Mouse (Mus musculus) ES-Bruce4 (cell line): ENCODE measurements around the gene Scaper.

Experiments used
- CTCF ChIP-seq: IDR thresholded peaks from one replicate; pipeline ENCODE4 v1.8.1; 2011; ENCODE audit warnings: low read depth, low read length
- EP300 ChIP-seq: IDR thresholded peaks from 2 replicates; pipeline ENCODE4 v1.6.1; 2011; ENCODE audit warnings: low read depth, low read length; ENCODE audit not compliant: insufficient read depth
- POLR2A ChIP-seq: IDR thresholded peaks from one replicate; pipeline ENCODE4 v1.8.1; 2011; ENCODE audit warnings: low read length; ENCODE audit not compliant: insufficient read depth

GRCm38 (mm10) chr9:55535907-55536306 is 402.0 kb downstream of the Scaper start:
- TF ChIP-seq POLR2A (no peak), CTCF (peak; percentile 59), EP300 (no peak)
